Mouse (Mus musculus): ENCODE measurements around the gene Akp3. TPM values are rescaled to one million over a fixed set of nuclear protein-coding genes. Genes with fewer than 3 reads are reported as not detected.

Akp3 gene
- total and polyA plus RNA-seq, 2 experiments: not detected

DNA sequence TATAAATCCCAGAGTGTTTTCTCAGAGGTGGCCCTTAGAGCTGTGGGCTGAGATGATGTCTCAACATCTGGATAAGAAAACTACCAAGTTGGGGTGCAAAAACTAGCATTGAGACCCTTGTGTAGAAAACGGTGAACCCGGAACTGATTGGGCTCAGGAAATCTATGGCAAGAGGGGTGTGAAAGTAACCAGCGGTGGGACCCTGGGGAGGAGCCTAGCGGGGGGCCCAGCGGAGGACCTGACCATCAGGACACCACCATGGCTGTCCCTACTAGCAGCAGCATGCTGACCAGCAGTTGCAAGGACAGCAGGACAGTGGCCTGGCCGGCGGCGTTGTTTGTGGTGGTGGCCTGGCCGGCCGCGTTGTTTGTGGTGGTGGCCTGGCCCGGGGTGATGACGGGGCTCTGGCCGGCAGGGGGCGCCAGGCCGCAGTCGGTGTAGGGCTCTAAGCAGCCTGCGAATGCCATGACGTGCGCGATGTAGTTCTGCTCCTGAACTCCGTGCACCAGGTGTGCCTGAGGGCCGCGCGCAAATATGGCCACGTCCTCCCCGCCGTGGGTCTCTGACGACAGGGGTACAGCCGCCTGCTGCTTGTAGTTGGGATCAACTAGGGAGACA, 26.3 kb upstream of the Akp3 start:
- H3K27ac ChIP-seq (replicated peaks; ENCODE audit: insufficient read depth, low read depth, low read length): no peak overlapping the region
- H3K27me3 ChIP-seq (ENCODE audit: control insufficient read depth, insufficient read depth, low read length): 0 out of 2 replicates have a peak, but pooled peaks cover 3% of the 10 kb centered on the region
- peak; percentile 10 for DNase-seq (ENCODE audit: extremely low read depth, low read depth, low spot score)
- WGBS: 12% methylated on average over 30 of the region's 30 CpGs
- H3K79me2 ChIP-seq (ENCODE audit: control insufficient read depth, insufficient read depth, low read length): no peaks in the 10 kb centered on the region
- no peaks in the 10 kb centered on the region for H3K36me3 ChIP-seq (ENCODE audit: control insufficient read depth, insufficient read depth, low read length)
- H3K4me1 ChIP-seq (ENCODE audit: control insufficient read depth, insufficient read depth, low read length): no peaks in the 10 kb centered on the region
- H3K4me3 ChIP-seq (ENCODE audit: insufficient read depth, low read depth, low read length): no peak overlapping the region
- TF ChIP-seq POLR2A (IDR thresholded peaks at IDR 0.05; ENCODE audit: extremely low read depth, insufficient read depth, low read length) (no peak), CTCF (IDR thresholded peaks at IDR 0.05; ENCODE audit: low read depth, low read length) (peak; percentile 83)
- no peak overlapping the region for H3K9ac ChIP-seq (ENCODE audit: low read depth, low read length)

DNA sequence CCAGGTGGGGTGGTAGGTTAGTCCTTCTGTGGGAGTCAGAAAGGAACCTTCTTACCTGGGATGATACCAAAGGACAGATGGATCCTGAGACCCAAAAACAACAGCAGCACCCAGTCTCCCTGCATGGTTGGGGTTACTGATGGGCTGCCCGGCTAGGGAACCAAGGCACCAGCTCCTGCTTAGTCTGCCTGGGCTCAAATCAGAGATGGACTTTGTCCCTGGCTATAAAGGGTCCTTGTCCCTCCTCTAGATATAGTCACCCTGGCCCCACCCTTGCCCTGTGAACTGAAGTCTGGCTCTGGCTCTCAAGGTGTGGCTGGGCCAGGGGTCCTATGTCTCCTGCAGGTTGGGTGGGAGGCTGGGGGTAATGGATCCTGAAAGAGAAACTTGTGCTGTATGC, 23.4 kb upstream of the Akp3 start, which contains the start of gene Alpi:
Gene Alpi (minus strand): TSS at position 196 of the 400 bp plus-strand sequence.
- no peak within 1 kb of the TSS for H3K4me3 ChIP-seq (ENCODE audit: insufficient read depth, low read depth, low read length)
- DNase-seq (ENCODE audit: extremely low read depth, low read depth, low spot score): no peak
- 100% methylated on average over 1 of the region's 1 CpGs for WGBS
- H3K36me3 ChIP-seq (ENCODE audit: control insufficient read depth, insufficient read depth, low read length): no peaks in the 10 kb centered on the region
- H3K4me1 ChIP-seq (ENCODE audit: control insufficient read depth, insufficient read depth, low read length): no peaks in the 10 kb centered on the region
- TF ChIP-seq CTCF (IDR thresholded peaks at IDR 0.05; ENCODE audit: low read depth, low read length): no peak
- TF ChIP-seq POLR2A (IDR thresholded peaks at IDR 0.05; ENCODE audit: extremely low read depth, insufficient read depth, low read length): no peak
- H3K79me2 ChIP-seq (ENCODE audit: control insufficient read depth, insufficient read depth, low read length): no peaks in the 10 kb centered on the region
- H3K27ac ChIP-seq (replicated peaks; ENCODE audit: insufficient read depth, low read depth, low read length): no peak within 1 kb of the TSS
- no peaks in the 10 kb centered on the region for H3K27me3 ChIP-seq (ENCODE audit: control insufficient read depth, insufficient read depth, low read length)
- no peak within 1 kb of the TSS for H3K9ac ChIP-seq (ENCODE audit: low read depth, low read length)

DNA sequence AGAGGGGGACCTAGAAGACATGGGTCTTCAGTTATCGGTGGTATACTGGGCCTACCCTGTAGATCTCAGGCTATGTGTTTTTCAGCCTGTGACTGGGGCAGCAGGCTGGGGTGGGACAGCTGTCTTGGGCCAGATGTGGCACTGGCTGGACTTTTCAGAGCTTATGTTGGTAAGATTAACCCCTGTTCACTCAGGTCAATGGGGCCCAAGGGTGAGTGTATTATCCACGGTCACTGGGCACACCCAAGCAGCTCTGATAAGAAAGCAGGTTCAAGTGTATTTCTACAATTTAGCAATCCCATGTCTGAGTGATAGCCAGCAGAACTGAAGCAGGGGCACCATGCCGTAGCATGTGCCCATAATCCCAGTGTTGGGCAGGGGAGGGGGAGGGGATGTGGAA, 22.7 kb upstream of the Akp3 start:
- Histone ChIP-seq H3K9ac (ENCODE audit: low read depth, low read length) (no peak overlapping the region), H3K4me1 (ENCODE audit: control insufficient read depth, insufficient read depth, low read length) (no peaks in the 10 kb centered on the region), H3K79me2 (ENCODE audit: control insufficient read depth, insufficient read depth, low read length) (no peaks in the 10 kb centered on the region), H3K36me3 (ENCODE audit: control insufficient read depth, insufficient read depth, low read length) (no peaks in the 10 kb centered on the region), H3K27me3 (ENCODE audit: control insufficient read depth, insufficient read depth, low read length) (no peaks in the 10 kb centered on the region), H3K27ac (replicated peaks; ENCODE audit: insufficient read depth, low read depth, low read length) (no peak overlapping the region), H3K4me3 (ENCODE audit: insufficient read depth, low read depth, low read length) (no peak overlapping the region)
- no peak for DNase-seq (ENCODE audit: extremely low read depth, low read depth, low spot score)
- WGBS: 83% methylated on average over 3 of the region's 3 CpGs
- TF ChIP-seq POLR2A (IDR thresholded peaks at IDR 0.05; ENCODE audit: extremely low read depth, insufficient read depth, low read length) (no peak), CTCF (IDR thresholded peaks at IDR 0.05; ENCODE audit: low read depth, low read length) (no peak)

DNA sequence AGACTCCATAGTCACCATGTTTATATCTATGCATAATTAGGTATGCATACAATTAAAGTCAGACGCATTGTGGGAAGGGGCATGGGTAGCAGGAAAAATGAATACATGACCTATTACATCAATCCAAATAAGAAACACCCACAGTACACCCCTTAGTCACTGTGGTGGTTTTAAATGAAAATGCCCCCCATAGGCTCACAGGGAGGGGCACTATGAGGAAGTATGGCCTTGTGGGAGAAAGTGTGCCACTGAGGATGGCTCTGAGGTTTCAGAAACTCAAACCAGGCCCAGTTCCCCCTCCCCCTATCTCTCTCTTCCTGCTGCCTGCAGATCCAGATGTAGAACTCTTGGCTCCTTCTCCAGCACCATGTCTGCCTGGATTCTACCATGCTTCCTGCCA, 20.8 kb upstream of the Akp3 start:
- H3K9ac ChIP-seq (ENCODE audit: low read depth, low read length): no peak overlapping the region
- no peak overlapping the region for H3K4me3 ChIP-seq (ENCODE audit: insufficient read depth, low read depth, low read length)
- WGBS: 78% methylated on average over 1 of the region's 1 CpGs
- no peaks in the 10 kb centered on the region for H3K27me3 ChIP-seq (ENCODE audit: control insufficient read depth, insufficient read depth, low read length)
- no peaks in the 10 kb centered on the region for H3K4me1 ChIP-seq (ENCODE audit: control insufficient read depth, insufficient read depth, low read length)
- TF ChIP-seq POLR2A (IDR thresholded peaks at IDR 0.05; ENCODE audit: extremely low read depth, insufficient read depth, low read length): no peak
- no peak for TF ChIP-seq CTCF (IDR thresholded peaks at IDR 0.05; ENCODE audit: low read depth, low read length)
- H3K27ac ChIP-seq (replicated peaks; ENCODE audit: insufficient read depth, low read depth, low read length): no peak overlapping the region
- H3K36me3 ChIP-seq (ENCODE audit: control insufficient read depth, insufficient read depth, low read length): no peaks in the 10 kb centered on the region
- no peaks in the 10 kb centered on the region for H3K79me2 ChIP-seq (ENCODE audit: control insufficient read depth, insufficient read depth, low read length)
- no peak for DNase-seq (ENCODE audit: extremely low read depth, low read depth, low spot score)

DNA sequence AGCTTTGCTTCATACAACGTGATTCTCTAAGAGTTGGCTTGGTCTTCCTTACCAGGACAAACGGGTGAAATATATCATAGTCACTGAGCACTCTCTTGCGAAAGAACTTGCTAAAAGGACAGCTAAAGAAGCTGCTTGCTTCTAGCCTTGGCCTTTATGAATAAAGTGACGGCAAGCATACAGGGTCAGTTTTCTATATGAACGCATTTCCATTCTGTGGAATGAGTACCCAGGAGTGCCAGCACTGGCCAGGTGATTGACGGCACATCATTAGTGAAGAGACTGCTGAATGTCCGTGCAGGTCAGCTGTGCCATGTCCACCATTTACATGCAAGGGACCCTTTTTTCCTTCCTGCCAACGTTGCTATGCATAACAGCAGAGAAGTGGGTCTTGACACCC, 18.2 kb upstream of the Akp3 start:
- no peaks in the 10 kb centered on the region for H3K27me3 ChIP-seq (ENCODE audit: control insufficient read depth, insufficient read depth, low read length)
- WGBS: 79% methylated on average over 8 of the region's 8 CpGs
- no peaks in the 10 kb centered on the region for H3K79me2 ChIP-seq (ENCODE audit: control insufficient read depth, insufficient read depth, low read length)
- TF ChIP-seq POLR2A (IDR thresholded peaks at IDR 0.05; ENCODE audit: extremely low read depth, insufficient read depth, low read length): no peak
- TF ChIP-seq CTCF (IDR thresholded peaks at IDR 0.05; ENCODE audit: low read depth, low read length): no peak
- H3K4me1 ChIP-seq (ENCODE audit: control insufficient read depth, insufficient read depth, low read length): no peaks in the 10 kb centered on the region
- no peaks in the 10 kb centered on the region for H3K36me3 ChIP-seq (ENCODE audit: control insufficient read depth, insufficient read depth, low read length)
- H3K9ac ChIP-seq (ENCODE audit: low read depth, low read length): no peak overlapping the region
- no peak for DNase-seq (ENCODE audit: extremely low read depth, low read depth, low spot score)
- H3K27ac ChIP-seq (replicated peaks; ENCODE audit: insufficient read depth, low read depth, low read length): no peak overlapping the region
- no peak overlapping the region for H3K4me3 ChIP-seq (ENCODE audit: insufficient read depth, low read depth, low read length)

DNA sequence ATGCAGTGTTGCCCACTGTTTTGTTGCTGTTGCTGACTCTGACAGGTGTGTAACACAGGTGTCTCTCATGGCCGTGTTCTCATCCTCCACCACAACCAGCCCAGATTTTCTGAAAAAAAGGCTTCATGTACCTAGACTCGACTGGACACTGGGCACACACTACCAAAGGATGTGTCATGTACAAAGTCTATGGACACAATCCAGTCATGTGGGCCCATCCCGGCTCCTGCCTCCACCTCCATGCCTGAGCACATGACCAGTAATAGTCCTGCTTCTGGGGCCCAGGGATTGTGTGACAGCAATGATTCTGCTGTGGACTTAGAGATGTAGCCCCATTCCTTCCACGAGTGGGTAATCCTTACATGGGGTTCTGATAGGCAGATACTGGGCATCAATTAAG, 16.2 kb upstream of the Akp3 start:
- H3K9ac ChIP-seq (ENCODE audit: low read depth, low read length): no peak overlapping the region
- TF ChIP-seq CTCF (IDR thresholded peaks at IDR 0.05; ENCODE audit: low read depth, low read length) (no peak), POLR2A (IDR thresholded peaks at IDR 0.05; ENCODE audit: extremely low read depth, insufficient read depth, low read length) (no peak)

More for the DNA sequence above, 16.2 kb upstream of the Akp3 start:
- Histone ChIP-seq H3K27me3 (ENCODE audit: control insufficient read depth, insufficient read depth, low read length) (no peaks in the 10 kb centered on the region), H3K79me2 (ENCODE audit: control insufficient read depth, insufficient read depth, low read length) (no peaks in the 10 kb centered on the region), H3K4me3 (ENCODE audit: insufficient read depth, low read depth, low read length) (no peak overlapping the region), H3K36me3 (ENCODE audit: control insufficient read depth, insufficient read depth, low read length) (no peaks in the 10 kb centered on the region), H3K27ac (replicated peaks; ENCODE audit: insufficient read depth, low read depth, low read length) (no peak overlapping the region), H3K4me1 (ENCODE audit: control insufficient read depth, insufficient read depth, low read length) (no peaks in the 10 kb centered on the region)
- DNase-seq (ENCODE audit: extremely low read depth, low read depth, low spot score): no peak
- 92% methylated on average over 4 of the region's 4 CpGs for WGBS

Measured in liver, adult 2 months (tissue).